Mouse (Mus musculus) retina, adult 2 months (tissue): ENCODE measurements around the gene Gjd3.
"Not testable (repeated sequence)": the region's sequence is repeated elsewhere in the genome, so short reads cannot be mapped to it uniquely, and the experiment has no call there.

Experiments used
- DNase-seq: peaks from one replicate; pipeline ENCODE4 v3.0.0-alpha.2; 2012; ENCODE audit warnings: low read depth, low spot score

The Gjd3 gene

GRCm38 (mm10) chr11:98982773-98983133 lies at the start of gene Gjd3:
Gene Gjd3 (minus strand): TSS chr11:98983016.
- no peak for DNase-seq

GRCm38 (mm10) chr11:99026899-99027440 lies 44.2 kb upstream of the Gjd3 start:
- DNase-seq, result no peak

DNA sequence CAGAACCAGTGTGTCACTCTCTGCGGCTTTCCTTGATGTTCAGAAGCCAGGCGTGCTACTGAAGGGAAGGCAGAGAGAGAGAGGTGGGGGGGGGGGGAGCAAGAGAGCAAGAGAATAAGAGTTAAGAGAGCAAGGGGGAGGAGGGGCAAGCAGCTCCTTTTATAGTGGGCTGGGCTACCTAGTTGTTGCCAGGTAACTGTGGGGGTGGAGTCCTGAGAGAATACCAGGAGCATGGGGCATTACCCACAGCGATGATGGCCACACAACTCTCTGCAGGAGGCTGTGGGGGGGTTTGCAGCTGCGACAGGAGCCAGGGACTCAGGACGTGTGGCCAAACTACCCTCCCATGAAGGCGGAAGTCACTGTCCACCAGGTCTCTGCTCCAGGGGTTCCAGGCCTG lies 43.1 kb upstream of the Gjd3 start:
- no peak for DNase-seq

DNA sequence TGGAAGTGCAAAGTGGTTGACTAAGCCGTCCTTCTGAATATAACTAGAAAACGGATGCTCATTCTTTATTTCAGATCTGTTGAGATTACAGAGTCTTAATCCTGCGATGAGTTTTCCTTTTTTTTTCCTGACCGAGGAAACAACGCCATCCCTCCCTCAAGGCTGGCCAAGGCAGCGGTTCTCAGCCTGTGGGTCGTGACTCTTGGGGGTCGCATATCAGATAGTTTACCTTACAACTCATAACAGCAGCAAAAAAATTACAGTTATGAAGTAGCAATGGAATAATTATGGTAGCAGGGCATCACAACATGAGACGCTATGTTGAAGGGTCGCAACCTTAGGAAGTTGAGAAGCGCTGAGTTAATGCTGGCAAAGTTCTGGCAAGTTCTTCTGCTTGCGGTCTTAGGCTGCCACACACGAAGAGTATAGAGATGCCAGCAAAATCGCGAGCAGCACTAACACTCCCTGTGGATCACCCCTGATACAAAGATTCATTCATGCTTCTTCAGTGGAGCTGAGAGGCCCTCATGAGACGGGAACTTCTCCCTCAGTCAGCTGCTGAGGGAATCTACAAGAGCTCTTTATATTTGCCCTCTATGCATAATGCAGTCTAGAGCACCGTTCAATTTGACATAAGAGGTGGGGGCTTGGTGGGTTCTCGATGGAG lies 41.8 kb upstream of the Gjd3 start:
- no peak for DNase-seq

- peak; percentile 98 for DNase-seq
These were observed 41.0 kb upstream of the Gjd3 start, which contains the start of gene Top2a for GRCm38 (mm10) chr11:99023500-99024467. Gene Top2a (minus strand): TSS chr11:99024189.

- no peak for DNase-seq
These were observed 40.3 kb upstream of the Gjd3 start for GRCm38 (mm10) chr11:99023094-99023493.

GRCm38 (mm10) chr11:99022384-99022933 lies 39.6 kb upstream of the Gjd3 start:
- no peak for DNase-seq

DNA sequence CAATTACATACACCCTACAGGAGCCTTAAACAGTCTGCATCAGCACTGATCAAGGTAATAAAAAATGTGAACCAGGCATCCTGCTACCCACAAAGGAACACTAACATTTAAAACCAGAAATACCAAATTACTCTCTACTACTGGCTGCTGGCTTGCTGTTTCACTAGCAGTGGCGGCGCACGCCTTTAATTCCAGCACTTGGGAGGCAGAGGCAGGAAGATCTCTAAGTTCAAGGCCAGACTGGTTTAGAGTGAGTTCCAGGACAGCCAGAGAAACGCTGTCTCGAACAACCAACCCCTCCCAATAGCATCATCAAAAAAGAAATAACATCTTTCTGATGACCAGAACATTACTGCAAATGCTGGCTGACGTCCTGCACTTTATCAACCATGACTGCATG lies 37.0 kb upstream of the Gjd3 start:
- DNase-seq, result no peak

- no peak for DNase-seq
These were observed 31.0 kb upstream of the Gjd3 start for GRCm38 (mm10) chr11:99013856-99014255.

- no peak for DNase-seq
These were observed 27.9 kb upstream of the Gjd3 start for GRCm38 (mm10) chr11:99010706-99011105.

GRCm38 (mm10) chr11:99010124-99010523 lies 27.3 kb upstream of the Gjd3 start:
- no peak for DNase-seq

DNA sequence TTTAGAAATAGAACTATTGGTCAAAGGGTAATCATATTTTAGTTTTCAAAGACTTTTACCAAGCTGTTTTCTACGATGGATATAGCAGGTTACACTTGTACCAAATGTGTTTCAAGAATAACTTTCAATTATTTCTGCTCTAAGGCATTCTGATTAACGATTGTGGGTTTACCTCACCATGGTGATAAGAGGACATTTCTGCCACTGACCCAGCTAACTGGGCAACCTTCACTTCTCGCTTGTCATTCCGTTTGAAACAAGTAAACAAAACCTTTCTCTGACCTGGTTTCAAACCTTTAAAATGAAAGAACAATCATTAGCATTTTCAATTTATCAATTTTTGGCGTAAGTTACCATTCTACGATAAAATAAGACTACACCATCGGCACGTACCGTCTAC lies 24.0 kb upstream of the Gjd3 start:
- no peak for DNase-seq

GRCm38 (mm10) chr11:98999243-98999642 lies 16.4 kb upstream of the Gjd3 start:
- no peak for DNase-seq

DNA sequence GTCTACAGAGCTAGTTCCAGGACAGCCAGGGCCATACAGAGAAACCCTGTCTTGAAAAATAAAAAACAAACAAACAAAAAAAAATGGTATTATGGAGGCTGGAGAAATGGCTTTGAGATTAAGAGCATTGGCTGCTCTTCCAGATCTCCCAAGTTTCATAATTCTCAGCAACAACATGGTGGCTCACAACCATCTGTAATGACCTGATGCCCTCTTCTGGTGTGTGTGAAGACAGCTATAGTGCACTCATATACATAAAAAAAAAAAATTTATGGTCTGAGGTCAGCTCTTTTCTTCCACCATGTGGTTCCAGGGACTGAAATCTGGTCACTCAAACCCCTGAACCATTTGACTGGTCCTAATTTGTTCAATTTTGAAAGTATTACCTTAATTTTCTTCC lies 16.0 kb upstream of the Gjd3 start:
- DNase-seq, result no peak

- no peak for DNase-seq
These were observed 14.8 kb upstream of the Gjd3 start for GRCm38 (mm10) chr11:98997659-98998058.

- no peak for DNase-seq
These were observed 13.2 kb upstream of the Gjd3 start for GRCm38 (mm10) chr11:98995987-98996386.

- no peak for DNase-seq
These were observed 8.1 kb upstream of the Gjd3 start for GRCm38 (mm10) chr11:98990866-98991265.

DNA sequence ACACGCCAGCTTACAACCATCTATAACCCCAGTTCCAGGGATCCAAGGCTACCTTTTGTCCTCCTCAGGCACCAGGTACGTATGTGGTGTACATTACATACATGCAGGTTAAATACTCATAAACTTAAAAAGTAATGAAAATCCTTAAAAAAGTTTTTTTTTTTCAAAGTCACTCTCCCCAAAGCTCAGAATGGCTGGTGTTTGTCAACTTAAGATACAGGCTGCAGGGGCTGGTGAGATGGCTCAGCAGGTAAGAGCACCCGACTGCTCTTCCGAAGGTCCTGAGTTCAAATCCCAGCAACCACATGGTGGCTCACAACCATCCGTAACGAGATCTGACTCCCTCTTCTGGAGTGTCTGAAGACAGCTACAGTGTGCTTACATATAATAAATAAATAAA lies 5.4 kb upstream of the Gjd3 start:
- DNase-seq, result not testable (repeated sequence)

GRCm38 (mm10) chr11:98985542-98985941 lies 2.7 kb upstream of the Gjd3 start:
- no peak for DNase-seq

DNA sequence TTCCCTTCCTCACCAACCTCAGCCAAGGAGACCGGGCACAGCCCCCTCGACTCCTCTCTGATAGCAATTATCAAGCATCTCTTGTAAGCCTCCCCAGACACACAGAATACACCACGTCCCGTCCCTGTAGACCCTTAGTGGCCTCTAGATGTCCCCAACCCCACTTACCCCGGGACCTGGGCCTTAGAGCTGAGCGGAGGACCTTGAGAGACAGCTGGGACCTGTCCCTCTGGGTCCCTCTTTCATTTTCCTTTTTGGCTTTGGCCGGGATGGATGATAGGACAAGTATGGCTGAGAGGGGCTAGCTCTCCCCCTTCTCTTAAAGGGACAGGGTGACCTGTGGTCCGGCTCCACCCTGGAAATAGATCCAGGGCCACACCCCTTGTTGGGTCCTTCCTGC lies 735 bp upstream of the Gjd3 start:
- no peak for DNase-seq

GRCm38 (mm10) chr11:98981997-98982772 lies 631 bp downstream of the Gjd3 start:
- DNase-seq, result no peak
